Mouse (Mus musculus) lung, adult 18-20 months (tissue): ENCODE data around the gene Arhgap31.

Experiments
- DNase-seq, 2 experiments: peaks; one replicate each; pipeline ENCODE4 v3.0.0; 2022; ENCODE audit warnings: mixed read lengths in 2 of 2

Arhgap31 gene

GRCm38 (mm10) chr16:38712581-38713403, at the start of gene Arhgap31:
TSS of gene Arhgap31 (minus strand) at chr16:38713274.
- peak; percentile 90 to 93 for DNase-seq

- DNase-seq, result no peak
Measured at GRCm38 (mm10) chr16:38762401-38762800, 49.3 kb upstream of the Arhgap31 start.

GRCm38 (mm10) chr16:38761972-38762371, 48.9 kb upstream of the Arhgap31 start:
- DNase-seq, result no peak

GRCm38 (mm10) chr16:38760834-38761375, 47.8 kb upstream of the Arhgap31 start:
- DNase-seq, result no peak

- no peak for DNase-seq
Measured at GRCm38 (mm10) chr16:38760239-38760638, 47.2 kb upstream of the Arhgap31 start.

GRCm38 (mm10) chr16:38758104-38758861, 45.2 kb upstream of the Arhgap31 start:
- peak; percentile 44 to 72 for DNase-seq

GRCm38 (mm10) chr16:38757626-38758025, 44.6 kb upstream of the Arhgap31 start:
- peak in 1 of 2 experiments; percentile 1 for DNase-seq

- peak in 1 of 2 experiments; percentile 1 for DNase-seq
Measured at GRCm38 (mm10) chr16:38756572-38756971, 43.5 kb upstream of the Arhgap31 start.

GRCm38 (mm10) chr16:38756177-38756503, 43.1 kb upstream of the Arhgap31 start:
- DNase-seq, result peak; percentile 63 to 77

- DNase-seq, result no peak
Measured at GRCm38 (mm10) chr16:38755452-38756176, 42.5 kb upstream of the Arhgap31 start.

GRCm38 (mm10) chr16:38753631-38754030, 40.6 kb upstream of the Arhgap31 start:
- DNase-seq, result peak in 1 of 2 experiments; percentile 2

GRCm38 (mm10) chr16:38750803-38751202, 37.7 kb upstream of the Arhgap31 start:
- DNase-seq, result peak in 1 of 2 experiments; percentile 2

- peak; percentile 6 to 73 for DNase-seq
Measured at GRCm38 (mm10) chr16:38743941-38744673, 31.0 kb upstream of the Arhgap31 start.

- peak; percentile 41 to 59 for DNase-seq
Measured at GRCm38 (mm10) chr16:38742659-38743131, 29.6 kb upstream of the Arhgap31 start.

- peak; percentile 84 to 91 for DNase-seq
Measured at GRCm38 (mm10) chr16:38742113-38742658, 29.1 kb upstream of the Arhgap31 start, which contains the start of gene B4galt4. TSS of gene B4galt4 (plus strand) at chr16:38742264.

GRCm38 (mm10) chr16:38741204-38741903, 28.3 kb upstream of the Arhgap31 start:
- DNase-seq, result peak in 1 of 2 experiments; percentile 3

- DNase-seq, result peak; percentile 51 to 68
Measured at GRCm38 (mm10) chr16:38730921-38731320, 17.8 kb upstream of the Arhgap31 start.

- peak in 1 of 2 experiments; percentile 50 for DNase-seq
Measured at GRCm38 (mm10) chr16:38729610-38730288, 16.7 kb upstream of the Arhgap31 start.

- DNase-seq, result no peak
Measured at GRCm38 (mm10) chr16:38729139-38729538, 16.1 kb upstream of the Arhgap31 start.

- DNase-seq, result no peak
Measured at GRCm38 (mm10) chr16:38728576-38729132, 15.6 kb upstream of the Arhgap31 start.
